Mouse (Mus musculus): Measurements from ENCODE around the gene Shroom3.

The Shroom3 gene

GRCm38 (mm10) chr5:92933010-92933409, 249.8 kb downstream of the Shroom3 start:
- DNase-seq (ENCODE audit: low read depth, low spot score), result no peak

GRCm38 (mm10) chr5:92933599-92934217, 250.5 kb downstream of the Shroom3 start:
- no peak for DNase-seq (ENCODE audit: low read depth, low spot score)

GRCm38 (mm10) chr5:92934269-92934939, 251.2 kb downstream of the Shroom3 start:
- no peak for DNase-seq (ENCODE audit: low read depth, low spot score)

DNA sequence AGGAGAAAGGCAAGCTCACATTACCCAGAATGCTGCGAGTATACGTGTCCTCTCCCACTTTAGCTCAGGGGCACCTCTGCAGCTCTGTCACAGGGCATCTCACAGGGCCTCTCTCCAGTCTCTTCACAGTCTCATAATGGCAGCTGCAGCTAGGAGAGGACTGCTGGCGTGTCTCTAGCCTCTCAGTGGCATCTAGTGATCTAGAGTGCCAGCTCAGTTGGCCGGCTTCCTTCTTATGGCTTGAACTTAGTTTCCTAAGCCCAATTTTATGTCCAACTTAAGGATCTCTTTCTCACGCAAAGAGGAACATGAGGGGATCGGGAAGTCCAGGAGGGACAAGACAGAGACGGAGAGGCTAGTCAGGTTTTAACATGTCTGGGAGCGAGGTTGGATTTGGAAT, 252.6 kb downstream of the Shroom3 start:
- no peak for DNase-seq (ENCODE audit: low read depth, low spot score)

- no peak for DNase-seq (ENCODE audit: low read depth, low spot score)
These were observed 254.5 kb downstream of the Shroom3 start for GRCm38 (mm10) chr5:92937701-92938100.

GRCm38 (mm10) chr5:92939246-92939995, 256.2 kb downstream of the Shroom3 start:
- no peak for DNase-seq (ENCODE audit: low read depth, low spot score)

GRCm38 (mm10) chr5:92942166-92942565, 258.9 kb downstream of the Shroom3 start:
- no peak for DNase-seq (ENCODE audit: low read depth, low spot score)

DNA sequence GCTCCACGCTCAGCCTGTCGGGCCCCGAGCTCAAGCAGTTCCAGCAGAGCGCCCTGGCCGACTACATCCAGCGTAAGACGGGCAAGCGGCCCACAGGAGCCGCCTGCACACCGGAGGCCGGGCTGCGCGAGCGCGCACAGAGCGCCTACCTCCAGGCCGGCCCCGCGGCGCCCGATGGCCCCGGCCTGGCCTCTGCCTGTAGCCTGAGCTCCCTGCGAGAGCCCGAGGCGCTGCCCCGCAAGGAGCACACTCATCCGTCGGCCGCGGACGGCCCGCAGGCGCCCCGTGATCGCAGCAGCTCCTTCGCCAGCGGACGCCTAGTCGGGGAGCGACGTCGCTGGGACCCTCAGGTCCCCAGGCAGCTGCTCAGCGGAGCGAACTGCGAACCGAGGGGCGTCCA, 259.3 kb downstream of the Shroom3 start:
- DNase-seq (ENCODE audit: low read depth, low spot score), result no peak

GRCm38 (mm10) chr5:92944867-92945266, 261.6 kb downstream of the Shroom3 start:
- no peak for DNase-seq (ENCODE audit: low read depth, low spot score)

DNA sequence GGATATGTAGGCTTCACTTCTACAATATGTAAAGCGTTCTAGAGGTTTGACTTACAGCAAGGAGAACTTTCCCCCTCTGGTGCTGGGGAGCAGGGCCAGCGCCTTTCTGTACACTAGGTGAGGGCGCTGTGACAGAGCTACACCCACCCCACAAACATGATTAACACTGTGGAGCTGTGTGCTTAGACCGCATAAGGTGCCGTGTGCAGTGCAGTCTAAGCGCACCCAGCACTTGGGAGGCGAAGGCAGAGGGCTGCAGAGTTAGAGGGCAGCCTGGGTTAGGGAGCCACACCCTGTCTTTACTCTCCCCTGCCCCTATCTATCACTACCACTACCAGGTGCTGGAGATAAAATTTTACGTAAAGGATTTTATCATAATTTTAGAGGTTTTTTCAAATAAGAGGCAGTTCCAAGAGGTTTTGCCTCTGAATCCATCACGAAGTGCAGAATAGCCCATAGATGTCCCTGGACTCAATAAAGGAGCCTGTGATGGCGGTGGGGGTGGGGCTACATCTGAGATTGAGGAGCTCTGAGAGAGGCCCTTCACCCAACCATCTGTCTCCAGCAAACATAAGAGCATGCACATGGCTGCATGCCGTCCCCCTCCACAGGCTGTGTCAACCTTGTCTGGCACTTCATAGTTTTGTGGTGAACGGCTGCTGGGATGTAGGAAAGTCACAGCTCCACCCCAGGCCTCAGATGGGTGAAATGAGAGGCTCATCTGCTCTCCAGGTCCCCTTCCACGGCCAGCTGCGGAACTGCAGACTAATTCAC, 265.9 kb downstream of the Shroom3 start:
- DNase-seq (ENCODE audit: low read depth, low spot score), result no peak

- no peak for DNase-seq (ENCODE audit: low read depth, low spot score)
These were observed 267.3 kb downstream of the Shroom3 start for GRCm38 (mm10) chr5:92950583-92950982.

GRCm38 (mm10) chr5:92951079-92951478, 267.8 kb downstream of the Shroom3 start:
- DNase-seq (ENCODE audit: low read depth, low spot score), result no peak

GRCm38 (mm10) chr5:92953865-92954264, 270.6 kb downstream of the Shroom3 start:
- DNase-seq (ENCODE audit: low read depth, low spot score), result no peak

- peak; percentile 30 for DNase-seq (ENCODE audit: low read depth, low spot score)
These were observed 271.1 kb downstream of the Shroom3 start for GRCm38 (mm10) chr5:92954323-92954722.

DNA sequence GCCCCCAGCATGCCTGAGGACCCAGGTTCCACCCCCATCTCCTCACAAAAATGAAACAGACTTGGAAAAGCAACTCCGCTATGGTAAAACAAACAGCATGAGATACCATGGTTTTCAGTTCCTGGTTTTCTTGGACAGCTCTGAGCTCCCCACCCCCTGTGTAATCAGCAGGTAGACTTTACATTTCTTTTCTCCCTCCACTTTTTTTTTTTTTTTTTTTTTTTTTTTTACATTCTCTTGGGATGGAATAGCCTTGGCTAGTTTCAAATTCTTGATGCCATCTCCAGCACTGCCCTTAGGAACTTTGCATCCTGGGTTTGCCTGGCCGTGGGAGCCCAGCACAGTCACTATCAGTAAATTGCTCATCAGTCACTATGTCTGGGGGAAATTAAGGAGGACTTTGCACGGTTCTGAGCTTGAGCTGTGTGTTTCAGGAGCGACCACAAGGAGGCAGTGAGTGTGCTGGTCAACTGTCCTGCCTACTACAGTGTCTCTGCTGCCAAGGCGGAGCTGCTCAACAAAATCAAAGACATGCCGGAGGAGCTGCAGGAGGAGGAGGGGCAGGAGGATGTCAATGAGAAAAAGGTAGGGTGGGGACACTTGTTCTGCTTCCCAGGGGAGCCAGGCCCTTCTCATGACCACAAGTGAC, 271.7 kb downstream of the Shroom3 start:
- peak; percentile 12 for DNase-seq (ENCODE audit: low read depth, low spot score)

DNA sequence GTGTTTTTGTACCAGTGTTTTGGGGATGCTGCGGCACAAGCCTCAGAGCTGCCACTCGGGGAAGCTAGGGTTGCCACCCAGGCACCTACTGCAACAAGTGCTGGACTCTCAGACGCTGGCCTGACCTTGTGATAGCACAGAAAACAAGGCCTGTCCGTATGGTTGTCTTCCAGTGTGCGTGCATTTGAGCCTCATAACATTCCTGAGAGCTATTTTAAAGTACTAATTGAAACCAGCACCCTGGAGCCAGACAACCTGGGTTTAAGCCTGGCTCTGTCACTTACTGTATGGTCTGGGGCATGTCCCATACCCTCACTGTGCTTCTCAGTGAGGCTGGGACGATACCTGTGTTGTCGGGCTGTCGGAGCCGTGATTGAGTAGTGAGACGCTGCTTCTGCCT, 276.1 kb downstream of the Shroom3 start:
- DNase-seq (ENCODE audit: low read depth, low spot score), result no peak

DNA sequence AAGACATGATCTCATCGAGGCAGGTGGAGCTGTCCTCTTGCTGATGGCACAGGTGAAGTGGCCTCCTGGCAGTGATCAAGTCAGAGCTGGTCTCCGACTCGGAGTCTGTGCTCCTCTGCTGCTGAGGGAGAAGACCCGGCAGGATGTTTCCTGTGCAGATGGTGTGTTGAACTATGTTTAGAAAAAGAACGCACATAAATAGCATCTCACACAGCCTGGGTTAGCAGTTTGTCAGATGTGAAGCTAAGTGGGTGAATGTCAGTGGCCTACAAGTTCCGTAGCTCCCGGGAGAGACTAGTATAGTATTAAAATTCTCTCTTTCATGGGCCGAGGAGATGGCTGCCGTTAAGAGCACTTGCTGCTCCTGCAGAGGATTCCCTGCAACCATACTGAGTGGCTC, 276.5 kb downstream of the Shroom3 start:
- peak; percentile 11 for DNase-seq (ENCODE audit: low read depth, low spot score)

DNA sequence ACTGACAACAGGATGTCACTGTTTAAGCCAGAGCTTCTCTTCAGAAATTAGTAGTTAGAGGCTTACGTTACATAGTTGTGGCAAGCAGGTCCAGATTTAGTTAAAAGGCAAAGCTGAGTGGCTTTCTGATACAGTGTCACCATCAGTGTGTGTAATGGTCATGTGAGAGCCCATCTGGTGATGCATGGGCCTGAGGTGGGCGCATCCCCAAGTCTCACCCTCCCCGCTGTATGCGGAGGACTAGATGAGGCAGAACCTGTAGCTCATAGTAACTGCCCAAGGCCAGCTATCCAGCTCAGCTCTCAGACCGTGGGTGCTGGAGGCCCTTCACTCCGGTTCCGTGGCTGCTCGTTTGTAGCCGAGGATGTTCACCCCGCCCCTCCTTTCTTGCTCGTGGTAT, 278.1 kb downstream of the Shroom3 start:
- DNase-seq (ENCODE audit: low read depth, low spot score), result no peak

DNA sequence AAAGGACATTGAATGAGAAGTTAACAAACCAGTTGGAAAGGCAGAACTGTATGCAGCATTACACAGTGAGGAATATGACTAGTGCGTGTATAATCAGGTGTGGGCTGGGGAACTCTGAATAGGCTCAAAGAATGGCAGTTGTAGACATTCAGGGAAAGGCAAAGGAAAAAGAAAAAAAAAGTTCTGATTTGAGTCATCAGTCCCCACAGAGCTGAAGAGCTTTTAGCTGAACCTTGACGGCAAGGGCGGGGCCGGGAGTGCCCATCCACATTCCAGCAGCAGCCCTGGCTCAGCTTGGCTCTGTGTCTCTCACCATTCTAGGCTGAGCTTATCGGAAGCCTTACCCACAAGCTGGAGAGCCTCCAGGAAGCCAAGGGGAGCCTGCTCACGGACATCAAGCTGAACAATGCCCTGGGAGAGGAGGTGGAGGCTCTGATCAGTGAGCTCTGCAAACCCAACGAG, 278.6 kb downstream of the Shroom3 start:
- no peak for DNase-seq (ENCODE audit: low read depth, low spot score)

- no peak for DNase-seq (ENCODE audit: low read depth, low spot score)
These were observed 281.5 kb downstream of the Shroom3 start for GRCm38 (mm10) chr5:92964691-92965090.

DNA sequence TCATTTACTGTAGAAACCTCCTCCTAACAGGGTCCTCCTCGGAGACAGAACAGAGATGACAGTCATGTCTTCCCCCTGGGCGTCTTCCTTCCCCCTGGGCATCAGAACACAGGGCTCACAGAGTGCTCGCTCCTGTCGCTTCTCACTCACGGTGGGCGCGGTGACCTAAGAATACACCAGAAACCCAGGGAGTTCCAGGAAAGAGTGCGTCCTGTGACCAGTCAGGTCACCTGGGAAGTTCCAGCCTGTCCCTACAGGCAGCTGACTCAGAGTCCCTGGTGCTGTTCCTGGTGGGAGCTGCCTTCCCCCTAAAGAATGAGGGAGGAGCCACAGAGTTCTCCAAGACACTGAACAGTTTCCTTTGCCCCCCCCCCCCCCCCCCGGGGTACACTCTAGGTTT, 283.9 kb downstream of the Shroom3 start:
- no peak for DNase-seq (ENCODE audit: low read depth, low spot score)

All from skeletal muscle tissue, adult 2 months (tissue).